Mouse (Mus musculus) WW6 (cell line): ENCODE measurements around the gene Ptbp1.

Experiments used
- DNase-seq: peaks from one replicate; pipeline ENCODE4 v3.0.0-alpha.2; 2013; ENCODE audit warnings: low read depth, low spot score

Ptbp1 gene

DNA sequence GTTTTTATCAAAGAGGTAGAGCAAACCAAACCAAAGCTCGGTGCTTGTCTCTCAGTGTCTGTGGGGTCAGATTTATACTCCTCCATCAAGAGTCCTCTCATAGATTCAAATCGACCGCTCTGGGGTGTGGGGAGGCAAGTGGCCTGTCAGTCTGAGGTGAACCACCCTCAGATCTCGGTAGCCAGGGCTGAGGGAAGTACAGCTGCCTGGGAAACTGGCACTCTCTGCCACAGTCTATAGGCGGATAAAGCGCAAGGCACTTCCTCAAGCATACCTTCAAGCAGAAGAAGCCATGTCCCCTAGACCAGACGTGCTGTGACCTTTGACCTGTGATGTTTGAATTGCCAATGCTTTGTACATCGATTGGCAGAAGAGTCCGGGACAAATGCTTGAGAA, 21.4 kb upstream of the Ptbp1 start:
- no peak for DNase-seq

DNA sequence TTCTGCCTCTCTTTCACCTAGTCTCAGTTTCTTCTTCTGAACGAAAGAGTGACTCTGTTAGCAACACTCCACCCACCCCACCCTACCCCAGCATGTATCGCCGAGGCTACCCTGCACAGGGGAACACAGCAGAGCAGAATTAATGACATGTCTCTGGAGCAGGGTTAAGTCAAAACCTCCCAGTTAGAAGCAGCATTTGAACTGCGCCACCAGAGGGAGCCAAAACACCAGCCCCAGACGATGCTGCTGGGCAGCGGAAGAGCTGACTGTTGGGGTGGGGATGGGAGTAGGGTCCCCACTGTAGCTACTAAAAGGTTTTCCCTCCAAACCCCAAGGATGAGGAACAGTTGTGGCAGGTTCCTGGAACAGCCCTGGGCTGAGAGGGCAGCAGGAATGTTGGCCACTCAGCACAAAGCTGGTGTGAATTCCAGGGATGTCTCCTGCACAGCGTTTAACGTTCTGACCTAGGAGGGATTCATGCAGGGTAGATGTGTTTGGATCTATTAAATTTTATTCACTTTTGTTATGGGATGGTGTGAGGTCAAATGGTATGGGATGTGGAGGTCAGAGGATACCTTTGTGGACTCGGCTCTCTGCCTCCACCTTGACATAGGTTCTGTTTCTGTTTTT, 19.3 kb upstream of the Ptbp1 start:
- no peak for DNase-seq

DNA sequence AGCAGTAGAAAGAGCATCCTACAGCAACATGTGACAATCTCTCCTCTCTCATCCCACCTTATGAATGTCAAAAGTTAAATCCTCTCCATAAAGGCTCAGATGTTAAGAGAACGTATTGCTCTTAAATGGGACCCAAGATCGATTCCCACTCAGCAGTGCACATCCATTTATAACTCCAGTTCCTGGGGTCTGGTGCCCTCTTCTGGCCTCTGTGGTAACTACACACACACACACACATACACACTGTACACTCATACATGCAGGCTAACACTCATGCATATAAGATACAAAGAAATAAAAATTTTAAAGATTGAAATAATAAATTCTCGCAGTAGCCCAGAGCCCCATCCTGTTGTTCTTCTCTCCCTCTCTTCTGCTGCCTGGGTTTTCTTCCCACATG, 17.3 kb upstream of the Ptbp1 start:
- no peak for DNase-seq

DNA sequence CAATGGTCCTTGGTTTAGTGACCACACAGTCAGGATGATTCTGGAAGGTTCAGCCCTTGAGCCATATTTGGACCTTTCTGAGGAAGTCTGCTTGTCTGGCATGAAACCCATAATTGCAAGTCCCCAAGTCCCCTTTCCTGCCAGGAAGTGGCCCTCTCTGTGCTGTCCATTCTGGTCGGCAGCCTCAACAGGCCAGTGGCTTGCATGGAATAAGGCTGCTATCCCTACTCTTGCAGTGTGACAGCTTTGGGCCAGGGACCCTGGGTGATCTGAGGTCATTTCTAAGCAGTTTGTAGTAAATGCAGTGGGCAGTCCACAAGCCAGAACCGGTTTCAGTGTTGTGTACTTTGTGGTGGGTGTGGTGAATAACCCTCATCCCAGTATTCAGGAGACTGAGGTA, 16.1 kb upstream of the Ptbp1 start:
- DNase-seq = no peak

DNA sequence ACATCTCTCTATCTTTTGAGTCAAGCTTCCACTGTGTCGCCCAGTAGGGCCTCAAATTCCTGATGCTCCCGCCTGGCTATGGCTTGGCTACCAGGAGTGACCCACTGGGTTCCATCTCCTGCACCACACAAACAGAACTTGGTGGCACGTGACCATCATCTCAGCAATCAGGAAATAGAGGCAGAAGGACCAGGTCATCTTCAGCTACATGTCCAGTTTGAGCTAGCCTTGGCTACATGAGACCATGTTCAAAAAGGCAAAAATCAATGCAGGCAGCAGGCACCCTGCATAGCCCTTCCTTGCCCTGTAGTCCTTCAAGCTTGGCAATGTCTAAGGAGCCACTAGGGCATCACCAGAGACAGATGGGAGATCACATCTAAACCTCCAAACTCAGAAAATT, 14.1 kb upstream of the Ptbp1 start:
- no peak for DNase-seq

DNA sequence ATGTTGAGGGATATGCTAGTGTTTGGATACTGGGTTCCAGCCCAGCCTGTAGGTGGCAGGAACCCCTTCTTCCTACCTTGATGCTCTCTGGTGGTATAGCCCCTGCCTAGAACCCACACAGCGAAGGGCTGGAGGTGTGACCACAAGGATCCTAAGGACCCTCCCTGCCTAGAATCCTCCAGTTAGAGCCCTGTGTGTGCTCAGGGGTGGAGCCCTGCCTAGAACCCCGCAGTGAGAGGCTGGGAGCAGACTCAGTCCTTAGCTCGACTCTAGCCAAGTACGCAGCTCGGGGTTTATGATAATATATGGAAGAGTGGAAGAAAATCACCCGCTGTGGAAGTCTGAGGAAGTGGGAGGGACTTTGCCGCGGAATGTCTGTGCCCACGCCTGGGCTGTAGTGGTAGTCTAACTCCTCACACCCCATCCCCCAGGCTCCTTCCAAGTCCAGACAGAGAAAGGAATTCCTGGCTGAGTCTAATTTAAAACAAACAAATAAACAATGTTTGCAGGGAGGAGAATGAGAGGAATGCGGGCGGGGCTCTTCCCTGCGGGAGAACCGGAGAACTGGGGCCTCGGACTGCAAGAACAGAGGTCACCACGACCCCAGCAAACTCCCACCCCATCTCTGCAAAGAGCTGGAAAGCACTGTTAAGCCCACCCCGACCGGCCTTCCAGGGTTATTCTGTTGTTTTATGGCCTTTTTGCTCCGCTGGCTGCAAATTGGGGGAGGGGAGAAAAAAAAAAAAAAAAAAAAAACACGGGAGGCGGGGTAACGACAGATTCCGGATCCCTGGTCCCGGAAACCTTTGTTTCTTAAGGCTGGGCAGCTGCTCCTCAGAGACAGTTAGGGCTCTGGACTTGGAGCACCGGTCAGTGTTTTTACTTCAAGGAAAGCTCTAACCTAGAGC, 13.3 kb upstream of the Ptbp1 start:
- DNase-seq = peak; percentile 64

DNA sequence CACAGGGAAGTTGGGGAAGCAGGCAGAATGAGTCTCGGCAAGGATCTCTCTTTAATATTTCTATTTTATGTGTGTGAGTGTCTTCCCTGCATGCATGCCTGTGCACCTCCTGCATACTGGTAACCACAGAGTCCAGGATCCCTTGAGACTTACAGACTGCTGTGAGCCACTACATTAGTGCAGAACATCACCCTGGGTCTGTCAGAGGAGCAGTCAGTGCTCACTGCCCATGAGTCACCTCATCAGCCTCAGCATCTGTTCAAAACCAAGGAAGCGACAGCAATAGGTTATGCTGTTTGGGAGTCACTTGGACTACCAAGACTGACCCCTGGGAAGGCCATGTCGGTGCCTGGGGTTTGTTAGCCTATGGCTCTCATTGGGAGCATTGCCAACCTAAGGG, 11.9 kb upstream of the Ptbp1 start:
- no peak for DNase-seq

DNA sequence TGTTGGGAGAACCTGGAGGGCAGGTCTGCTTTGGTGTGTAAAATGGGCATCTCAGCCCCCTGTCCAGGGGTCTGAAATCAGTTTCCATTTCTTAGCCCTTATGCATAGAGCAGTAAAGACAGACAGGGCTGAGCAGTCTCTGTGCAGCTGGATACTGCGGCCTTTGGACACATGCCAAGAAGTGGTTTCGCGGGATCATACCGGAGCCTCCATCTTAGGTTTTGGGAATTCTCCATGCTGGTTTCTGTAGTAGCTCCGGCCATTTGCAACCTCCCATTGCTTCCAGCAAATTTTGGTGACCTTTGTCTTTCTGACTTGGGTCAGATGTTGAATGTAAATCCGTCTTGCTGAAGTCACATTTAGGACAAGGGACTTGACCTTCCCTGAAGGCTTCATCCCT, 10.8 kb upstream of the Ptbp1 start:
- DNase-seq = no peak

DNA sequence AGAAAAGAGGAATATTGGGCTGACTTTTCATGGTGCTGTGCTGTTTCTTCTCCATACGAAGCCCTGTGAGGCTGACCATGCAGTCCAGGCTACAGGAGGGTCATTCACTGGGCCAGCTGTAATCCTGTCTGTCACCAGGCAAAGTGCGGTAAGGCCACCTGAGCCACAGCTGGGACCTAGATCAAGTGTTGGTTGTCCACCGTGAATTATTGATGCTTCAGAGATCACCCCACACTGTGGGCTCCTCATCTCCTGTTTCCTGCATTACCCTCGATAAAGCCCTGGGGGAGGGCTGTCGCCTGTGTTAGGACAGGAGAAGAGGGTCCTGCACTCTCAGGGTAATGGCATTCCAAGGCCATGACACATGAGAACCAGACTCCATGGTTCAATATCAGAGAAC, 7.7 kb upstream of the Ptbp1 start:
- DNase-seq = no peak

DNA sequence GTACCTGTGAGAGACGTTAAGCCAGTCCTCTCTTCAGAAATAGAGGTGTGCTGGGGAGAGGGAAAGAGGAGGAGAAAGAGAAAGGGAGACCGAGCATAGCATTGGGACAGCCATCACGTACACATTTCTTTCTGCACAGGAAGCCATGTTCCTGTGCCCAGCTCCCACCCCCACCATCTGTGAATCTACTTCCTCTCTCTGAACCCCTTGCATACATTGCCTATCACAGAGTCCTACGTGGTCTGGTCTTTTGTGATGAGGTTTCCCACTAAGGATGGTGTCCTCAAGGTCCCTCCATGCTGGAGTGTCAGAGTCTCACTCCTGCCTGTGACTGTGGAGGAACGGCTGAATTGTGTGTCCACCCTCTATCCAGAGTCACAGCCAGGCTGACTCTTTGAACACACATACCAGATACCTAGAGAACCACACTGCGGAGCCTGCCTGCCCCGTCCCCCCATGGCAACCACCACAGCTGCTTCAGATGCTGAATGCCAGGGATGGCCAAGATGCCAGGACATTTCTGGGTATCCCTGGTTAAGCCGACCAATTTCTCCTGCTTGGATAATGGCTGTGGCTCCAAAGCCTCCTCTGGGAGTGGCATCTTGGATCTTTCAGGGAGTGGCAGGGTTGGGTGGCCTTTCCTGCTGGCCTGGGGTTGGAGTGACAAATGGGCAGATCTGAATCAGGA, 4.1 kb upstream of the Ptbp1 start:
- DNase-seq = no peak

DNA sequence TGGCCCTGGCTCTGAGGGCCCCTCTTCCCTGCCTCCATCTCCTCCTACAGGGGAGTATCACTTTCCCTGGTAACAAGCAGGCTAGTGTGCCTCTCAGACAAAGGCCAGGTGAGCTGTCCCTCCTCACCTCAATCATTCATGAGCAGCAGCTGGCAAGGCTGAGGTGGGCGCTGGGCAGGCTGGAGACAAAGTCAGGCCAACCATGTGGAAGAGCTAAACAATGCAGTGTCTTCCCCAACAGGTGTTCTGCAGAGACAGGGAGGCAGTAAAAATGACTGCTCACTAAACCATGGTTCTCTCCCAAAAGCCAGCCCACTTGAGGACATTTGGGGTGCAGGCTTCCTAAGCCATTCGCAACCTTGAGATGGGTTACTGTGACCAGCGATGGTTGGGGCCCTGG, 2.6 kb upstream of the Ptbp1 start:
- DNase-seq = no peak

DNA sequence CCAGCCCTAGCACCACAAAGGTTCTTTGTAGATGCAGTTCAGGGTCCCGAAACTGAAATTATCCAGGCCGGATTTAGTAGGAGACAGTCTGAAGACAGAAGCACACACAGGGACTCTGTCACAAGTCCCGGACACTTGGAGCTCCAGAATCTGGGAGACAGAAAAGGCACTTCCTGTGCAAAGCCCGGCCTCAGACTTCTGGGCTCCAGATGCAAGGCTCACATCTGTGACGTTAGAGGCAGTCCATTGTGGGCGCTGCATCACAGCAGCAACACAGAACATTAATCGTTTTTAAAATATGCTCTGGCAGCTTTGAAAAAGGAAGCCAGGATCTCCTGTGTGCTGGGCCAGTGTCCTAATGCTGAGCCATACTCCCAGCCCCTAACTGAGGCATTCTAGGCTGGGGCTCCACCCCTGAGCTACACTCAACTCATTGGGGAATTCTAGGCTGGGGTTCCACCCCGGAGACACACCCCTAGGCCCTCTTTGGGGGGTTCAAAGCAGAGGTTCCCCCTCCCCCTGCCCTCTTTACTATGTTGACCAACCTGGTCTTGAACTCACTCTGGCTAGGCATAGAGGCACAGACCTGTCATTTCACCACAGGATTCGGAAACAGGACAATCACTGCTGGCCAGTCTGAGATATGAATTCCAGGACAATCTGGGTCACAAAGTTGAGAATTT, 2.0 kb upstream of the Ptbp1 start:
- no peak for DNase-seq

DNA sequence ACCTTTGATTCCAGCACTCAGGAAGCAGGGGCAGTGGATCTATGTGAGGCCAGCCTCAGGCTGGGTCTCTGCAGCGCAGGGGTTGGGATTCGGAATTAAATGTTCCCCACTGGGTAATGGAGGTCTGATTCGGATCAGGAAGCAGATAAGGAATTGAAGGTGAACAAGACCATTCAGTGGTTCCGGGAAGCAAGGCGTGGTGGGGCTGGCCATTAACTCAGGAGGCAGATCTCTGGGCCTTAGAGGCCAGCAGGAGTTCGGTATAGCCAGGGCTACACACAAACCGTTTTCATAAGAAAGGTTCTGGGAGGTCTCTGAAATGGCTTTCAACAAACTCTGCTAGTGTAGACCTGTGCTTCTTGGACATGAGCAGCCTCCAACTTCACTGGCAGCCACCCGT, 1.4 kb upstream of the Ptbp1 start:
- DNase-seq = no peak

DNA sequence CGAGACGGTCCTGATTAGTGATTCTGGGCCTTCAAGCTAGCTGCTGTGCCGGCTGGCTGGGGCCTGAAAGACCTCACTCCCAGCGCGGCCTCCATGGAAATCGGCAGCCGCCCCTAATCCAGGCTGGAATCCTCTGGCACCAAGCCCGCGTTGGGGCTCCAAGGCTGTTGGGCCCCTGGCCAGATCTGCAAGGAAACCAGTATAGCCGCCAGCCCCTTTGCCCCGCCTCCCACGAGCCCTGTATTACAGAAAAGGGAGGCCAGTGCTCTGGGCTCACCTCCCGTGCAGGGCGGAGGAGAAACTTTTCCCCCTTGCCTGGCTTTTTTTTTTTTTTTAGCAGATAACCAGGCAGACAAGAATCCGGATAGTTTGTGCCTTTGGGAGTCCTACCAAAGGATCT, 835 bp upstream of the Ptbp1 start:
- no peak for DNase-seq

DNA sequence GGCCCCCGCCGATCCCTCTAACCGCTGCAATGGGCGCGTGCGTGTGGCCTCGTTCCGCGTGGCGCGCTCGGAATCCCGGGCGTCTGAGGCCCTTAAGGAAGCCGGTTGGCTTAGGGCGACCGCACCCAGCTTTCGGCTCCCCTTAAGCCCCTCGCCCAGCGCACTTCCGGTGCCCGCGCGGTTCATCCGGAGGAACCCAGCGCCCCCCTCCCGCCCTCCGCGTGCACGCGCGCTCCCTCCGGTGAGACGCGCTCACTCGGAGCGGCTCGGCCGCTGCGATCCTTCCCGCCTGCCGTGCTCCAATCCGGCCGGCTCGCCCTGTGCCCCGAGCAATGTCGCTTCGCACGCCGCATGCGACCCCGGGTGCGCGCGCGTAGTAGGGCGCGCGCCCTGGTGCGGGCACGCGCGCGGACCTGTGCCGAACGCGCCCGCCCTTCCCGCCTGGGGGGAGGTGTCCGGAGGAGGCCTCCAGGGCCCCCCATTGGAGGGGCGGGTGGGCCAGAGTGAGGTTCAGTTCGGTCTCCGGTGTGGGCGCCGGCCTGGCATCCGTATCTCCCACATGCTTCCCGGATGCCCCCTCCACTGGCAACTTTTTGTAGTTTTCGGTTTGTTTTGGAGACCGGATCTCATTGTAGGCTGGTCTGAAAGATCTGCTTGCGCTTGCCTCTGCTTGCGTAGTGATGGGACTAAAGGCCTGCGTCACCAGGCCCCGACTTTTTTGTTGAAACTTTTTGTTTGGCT, 744 bp downstream of the Ptbp1 start:
- peak; percentile 57 for DNase-seq

DNA sequence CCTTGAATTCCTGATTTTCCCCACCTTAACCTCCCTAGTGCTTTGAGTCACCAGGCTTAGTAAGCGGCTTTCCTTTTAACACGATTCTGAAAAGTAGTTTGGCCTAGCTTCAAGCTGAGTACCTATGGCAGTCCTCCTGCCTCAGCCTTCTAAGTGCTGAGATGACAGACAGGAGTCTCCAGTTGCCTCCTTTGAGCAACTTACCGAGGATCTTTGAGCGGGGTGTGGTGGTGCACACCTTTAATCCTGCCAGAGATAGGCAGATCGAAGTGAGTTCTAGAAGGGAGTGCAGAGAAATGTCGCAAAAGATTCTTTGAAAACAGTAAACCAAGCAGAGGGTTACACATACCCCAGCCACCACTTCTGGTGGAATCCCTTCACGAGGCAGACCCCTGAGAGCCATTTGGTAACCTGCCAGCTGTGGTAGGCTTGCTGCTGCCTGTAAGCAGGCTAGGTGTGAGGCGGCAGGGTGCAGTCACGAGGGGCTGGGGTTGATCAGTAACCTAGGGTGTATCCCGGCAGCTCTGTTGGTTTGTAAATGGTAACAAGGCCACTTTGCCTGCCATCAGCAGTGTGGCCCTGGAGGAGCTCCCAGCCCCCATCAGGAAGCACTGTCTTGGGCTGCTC, 1.4 kb downstream of the Ptbp1 start:
- no peak for DNase-seq

DNA sequence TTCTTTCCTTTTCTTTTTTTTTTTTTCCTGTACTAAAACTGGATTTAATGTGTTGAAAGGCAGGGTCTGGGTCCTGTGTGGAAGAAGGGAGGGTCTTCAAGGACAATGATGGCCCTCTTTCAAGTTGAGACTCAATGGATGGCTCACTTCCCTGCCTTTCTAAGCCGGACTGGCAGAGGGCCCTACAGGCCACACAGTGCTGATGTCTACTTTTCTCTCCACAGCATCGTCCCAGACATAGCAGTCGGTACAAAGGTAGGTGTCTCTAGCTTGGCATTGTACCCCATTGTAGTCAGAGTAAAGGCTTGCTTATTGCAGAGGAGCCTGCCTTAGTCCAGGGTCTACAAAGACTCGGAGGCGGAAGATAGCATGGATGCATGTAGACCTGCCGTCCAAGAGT, 2.1 kb downstream of the Ptbp1 start:
- DNase-seq = no peak

DNA sequence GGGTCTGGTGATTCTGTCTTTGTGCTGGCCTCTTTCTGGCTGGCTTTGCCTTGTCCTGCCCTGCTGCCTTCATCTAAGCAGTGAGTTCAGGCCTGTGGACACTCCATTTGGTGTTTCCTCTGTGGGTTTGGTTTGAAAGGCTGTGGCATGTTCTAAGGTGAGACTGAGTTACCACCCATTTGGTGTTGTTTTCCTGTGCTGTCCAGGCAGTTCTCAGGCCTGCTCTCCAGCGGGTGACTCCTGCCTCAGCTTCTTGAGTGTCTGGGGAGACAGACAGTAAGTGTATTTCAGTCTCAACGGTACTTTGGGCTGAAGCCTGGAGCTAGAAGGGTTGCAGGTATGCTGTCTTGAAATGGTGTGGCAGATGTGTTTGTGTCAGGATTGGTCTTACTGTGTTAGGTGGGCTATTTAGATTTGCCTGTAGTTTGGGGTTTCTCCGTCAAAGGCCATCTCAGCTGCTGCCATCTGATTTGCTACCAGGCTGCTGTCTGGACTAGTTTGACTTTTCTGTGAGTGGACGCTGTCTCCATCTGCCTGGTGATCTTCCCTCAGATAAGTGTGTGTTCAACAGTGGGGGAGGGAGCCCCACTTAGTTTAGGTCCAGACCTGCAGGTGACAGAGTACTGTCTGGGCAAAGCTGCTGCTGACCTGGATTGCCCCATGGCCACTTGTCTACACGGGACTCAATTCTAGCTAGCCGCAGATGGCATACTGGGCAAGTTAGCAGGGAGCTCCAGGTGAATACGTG, 2.7 kb downstream of the Ptbp1 start:
- DNase-seq = no peak

DNA sequence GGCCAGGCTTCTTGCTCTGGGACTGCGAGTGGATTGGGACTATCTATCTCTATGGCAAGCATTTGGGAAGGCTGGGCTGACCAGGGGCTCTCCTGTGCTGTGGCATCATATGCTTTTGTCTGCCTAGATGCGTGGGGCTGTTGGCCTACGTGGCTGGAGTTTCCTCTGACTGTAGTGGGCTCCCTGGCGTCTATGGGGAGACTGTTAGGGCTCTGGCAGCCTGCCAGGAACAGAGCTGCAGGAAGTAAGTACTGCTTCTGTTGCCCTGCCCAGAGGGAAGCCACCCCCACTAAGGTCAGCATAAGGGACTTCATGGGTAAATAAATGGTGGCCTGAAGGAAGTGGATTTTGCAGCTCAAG, 3.2 kb downstream of the Ptbp1 start:
- DNase-seq = no peak

DNA sequence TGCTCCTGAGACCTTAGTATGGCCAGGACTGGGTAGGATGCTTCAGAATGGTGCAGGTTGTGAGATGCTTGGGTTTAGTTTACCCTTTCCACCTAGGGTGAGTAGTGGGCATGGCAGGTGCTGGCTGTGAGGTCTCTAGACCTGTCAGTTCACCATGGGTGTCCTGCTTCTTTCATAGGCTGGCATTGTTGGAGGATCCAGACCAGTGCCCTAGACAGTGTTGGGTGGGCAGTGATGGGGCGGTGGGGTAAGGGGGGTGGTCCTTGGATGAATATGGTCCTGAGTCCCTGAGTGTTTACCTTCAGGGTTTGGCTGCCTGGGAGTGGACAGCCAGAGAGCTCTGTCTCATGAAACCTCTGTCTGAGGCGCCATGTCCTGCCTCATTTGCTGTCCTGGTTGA, 3.7 kb downstream of the Ptbp1 start:
- DNase-seq = no peak
